In genomic region chr11:8405225-8405899, GRCm38 (mm10) we compare ENCODE assay signal across 8 mouse cellular contexts.
A peak's percentile ranks its signal among the peaks of the same experiment; 100 is the strongest.
DNase-seq lines count a peak whose midpoint lies in the region; ATAC-seq and TF ChIP-seq lines count a peak whose summit lies in the region.

No protein-coding gene starts in this region.

- no peaks in the 10 kb centered on the region for H3K9me3 ChIP-seq in CH12.LX (replicated peaks; ENCODE audit: low read length)
- no peaks in the 10 kb centered on the region for H3K9me3 ChIP-seq in forebrain, embryonic 11.5 days (ENCODE audit: control insufficient read depth, low read length)
- no peaks in the 10 kb centered on the region for H3K9me3 ChIP-seq in lung, embryonic 15.5 days

- peak; percentile 70 for DNase-seq in CH12.LX (ENCODE audit: extremely low read depth)
- peak; percentile 73 to 75 for DNase-seq in adrenal gland, postnatal 36 days
- peak; percentile 89 for DNase-seq in forebrain, embryonic 11.5 days (ENCODE audit: low spot score)
- peak; percentile 75 for DNase-seq in heart, postnatal 4 days
- peak; percentile 31 to 74 for DNase-seq in layer of hippocampus, adult 18-20 months (ENCODE audit: low spot score in 2 of 2)
- peak; percentile 85 for DNase-seq in retina, postnatal 1 day
- DNase-seq in yolk sac, embryonic 10.5 days (ENCODE audit: low spot score): peak; percentile 35

- peak; percentile 68 to 86 for TF ChIP-seq CTCF in CH12.LX (conservative IDR thresholded peaks at IDR 0.05 in 1 of 2, IDR thresholded peaks at IDR 0.05 in 1 of 2; ENCODE audit: low read depth in 2 of 2, low read length in 2 of 2)

- no peak overlapping the region for H3K4me3 ChIP-seq in CH12.LX (replicated peaks in 1 of 3; ENCODE audit: low read depth in 2 of 3, low read length in 2 of 3, poor library complexity in 1 of 3)
- no peak overlapping the region for H3K4me3 ChIP-seq in forebrain, embryonic 11.5 days (ENCODE audit: low read depth, low read length)
- no peak overlapping the region for H3K4me3 ChIP-seq in lung, embryonic 15.5 days

- in situ Hi-C loops in CH12.LX (cut with MboI; ENCODE audit: low pct_ligation_motif_present, low pct_unique_long_range_greater_than_20kb, low sequenced_read_pairs): no loop called here

- peak; percentile 79 for TF ChIP-seq RAD21 in CH12.LX (IDR thresholded peaks at IDR 0.05; ENCODE audit: low read depth, low read length)

- dilution Hi-C loops in CH12.LX (cut with MboI; ENCODE audit: extremely low pct_ligation_motif_present, extremely low pct_unique_long_range_greater_than_20kb, low sequenced_read_pairs): no loop called here

- 0 out of 4 replicates have a peak, but pooled peaks cover 0 to 6% of the 10 kb centered on the region in 2 experiments for H3K4me1 ChIP-seq in CH12.LX (ENCODE audit: control insufficient read depth in 1 of 2, insufficient read depth in 2 of 2)
- no peaks in the 10 kb centered on the region for H3K4me1 ChIP-seq in forebrain, embryonic 11.5 days (replicated peaks; ENCODE audit: control insufficient read depth, insufficient read depth, low read length)
- no peaks in the 10 kb centered on the region for H3K4me1 ChIP-seq in lung, embryonic 15.5 days

- WGBS in forebrain, embryonic 11.5 days: 32% methylated on average over 18 of the region's 18 CpGs
- 27% methylated on average over 18 of the region's 18 CpGs for WGBS in lung, embryonic 15.5 days

- TF ChIP-seq EP300 in CH12.LX (IDR thresholded peaks at IDR 0.05; ENCODE audit: low read length): no peak

- no peaks in the 10 kb centered on the region for H3K79me2 ChIP-seq in CH12.LX (replicated peaks; ENCODE audit: control insufficient read depth, extremely low read depth, insufficient read depth, poor library complexity, severe bottlenecking)

- peaks cover 81% of the 10 kb centered on the region for H3K27me3 ChIP-seq in CH12.LX (replicated peaks)
- no peaks in the 10 kb centered on the region for H3K27me3 ChIP-seq in forebrain, embryonic 11.5 days (ENCODE audit: control insufficient read depth, insufficient read depth, low read length)
- no peaks in the 10 kb centered on the region; the same call in 1 of the 2 replicates for H3K27me3 ChIP-seq in lung, embryonic 15.5 days

- no peak for TF ChIP-seq POLR2A in CH12.LX (IDR thresholded peaks at IDR 0.05; ENCODE audit: low read depth, low read length)

- peak; percentile 79 for ATAC-seq in forebrain, embryonic 11.5 days (replicated peaks; ENCODE audit: low FRiP score)
- ATAC-seq in lung, embryonic 15.5 days (ENCODE audit: borderline replicate concordance, extremely low read depth, low FRiP score, low TSS enrichment): peak; percentile 57; the same call in 1 of the 2 replicates

- H3K36me3 ChIP-seq in CH12.LX (replicated peaks in 1 of 2; ENCODE audit: control insufficient read depth in 1 of 2, insufficient read depth in 1 of 2, low read length in 1 of 2): no peaks in the 10 kb centered on the region
- H3K36me3 ChIP-seq in forebrain, embryonic 11.5 days (ENCODE audit: control insufficient read depth, insufficient read depth, low read length): no peaks in the 10 kb centered on the region
- no peaks in the 10 kb centered on the region for H3K36me3 ChIP-seq in lung, embryonic 15.5 days

- H3K4me2 ChIP-seq in CH12.LX (ENCODE audit: insufficient read depth, low read depth, poor library complexity, severe bottlenecking): no peak overlapping the region
- H3K4me2 ChIP-seq in forebrain, embryonic 11.5 days (ENCODE audit: low read depth, low read length, severe bottlenecking): no peak overlapping the region
- no peak overlapping the region for H3K4me2 ChIP-seq in lung, embryonic 15.5 days

- H3K27ac ChIP-seq in CH12.LX (ENCODE audit: insufficient read depth, low read depth): no peak overlapping the region
- no peak overlapping the region for H3K27ac ChIP-seq in forebrain, embryonic 11.5 days (ENCODE audit: low read depth, low read length)
- no peak overlapping the region for H3K27ac ChIP-seq in lung, embryonic 15.5 days

- H3K9ac ChIP-seq in CH12.LX (ENCODE audit: insufficient read depth, low read depth): no peak overlapping the region
- no peak overlapping the region for H3K9ac ChIP-seq in forebrain, embryonic 11.5 days (ENCODE audit: low read length)
- no peak overlapping the region for H3K9ac ChIP-seq in lung, embryonic 15.5 days

TF ChIP-seq in CH12.LX, 34 proteins besides CTCF, POLR2A, EP300 and RAD21:
- TF ChIP-seq SMC3 (IDR thresholded peaks at IDR 0.05; ENCODE audit: low read depth, low read length) (peak; percentile 68), NELFE (IDR thresholded peaks at IDR 0.05; ENCODE audit: low read depth, low read length) (0 out of 2 replicates have a peak, but pooled peaks have one; percentile 18), TBP (conservative IDR thresholded peaks at IDR 0.05; ENCODE audit: low read depth, low read length) (no peak), POLR2AphosphoS2 (IDR thresholded peaks at IDR 0.05; ENCODE audit: low read depth, low read length) (no peak), CHD2 (IDR thresholded peaks at IDR 0.05; ENCODE audit: low read length) (no peak), JUND (conservative IDR thresholded peaks at IDR 0.05; ENCODE audit: low read depth, low read length) (no peak)
TF ChIP-seq in CH12.LX: peak in this region for 2.

Comparison
In these comparisons a context has a peak if more than half of its experiments do, and no peak if none do; other contexts are left out.
1. DNase-seq: peak in every context shown above with its lines; median percentile 89 in forebrain, embryonic 11.5 days; 85 in retina, postnatal 1 day; 75 in heart, postnatal 4 days; 74 in adrenal gland, postnatal 36 days; 70 in CH12.LX; 52 in layer of hippocampus, adult 18-20 months; 35 in yolk sac, embryonic 10.5 days.